Mouse (Mus musculus) cortical plate, adult 2 months (tissue): ENCODE results near the gene Arhgap6.

Source experiments
- CTCF ChIP-seq: fragments of 200-500 bp; IDR thresholded peaks from 2 replicates; pipeline ENCODE4 v1.5.1; 2011; ENCODE audit warnings: mild to moderate bottlenecking, control low read depth, low read length; ENCODE audit not compliant: insufficient read depth; ENCODE audit errors: extremely low read depth
- POLR2A ChIP-seq: fragments of 200-500 bp; IDR thresholded peaks from 2 replicates; pipeline ENCODE4 v1.6.1; 2011; ENCODE audit warnings: mild to moderate bottlenecking, low read length, control low read depth; ENCODE audit not compliant: insufficient read depth; ENCODE audit errors: extremely low read depth

DNA sequence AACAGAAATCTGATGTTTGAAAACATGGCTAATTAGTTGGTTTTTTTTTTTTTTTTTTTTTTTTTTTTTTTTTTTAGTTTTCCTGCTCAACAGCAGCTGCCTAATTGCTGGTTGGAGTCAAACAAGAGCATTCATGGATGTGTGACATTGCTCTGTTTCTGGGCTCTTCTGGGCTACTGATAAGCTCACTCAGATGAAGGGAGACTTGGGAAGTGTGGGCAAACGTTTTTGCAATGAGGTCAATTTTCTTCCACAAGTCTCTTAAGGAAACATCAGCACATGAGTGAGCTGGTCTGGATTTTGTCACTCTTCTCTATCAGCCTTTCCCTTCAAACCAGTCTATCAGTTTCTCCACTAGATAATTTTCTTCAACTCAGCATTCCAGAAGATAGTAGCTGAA lies 79.8 kb downstream of the Arhgap6 start:
- TF ChIP-seq CTCF (no peak), POLR2A (no peak)
